Mouse (Mus musculus): ENCODE data around the gene Dlat.
"Not testable (repeated sequence)": the region's sequence is repeated elsewhere in the genome, so short reads cannot be mapped to it uniquely, and the experiment has no call there.

Gene Dlat

GRCm38 (mm10) chr9:50660431-50660830, 851 bp upstream of the Dlat start:
- peak in 1 of 2 experiments; percentile 7 for DNase-seq (ENCODE audit: low spot score in 2 of 2)

- DNase-seq (ENCODE audit: low spot score in 2 of 2): no peak
These were observed 615 bp downstream of the Dlat start for GRCm38 (mm10) chr9:50658941-50659388.

GRCm38 (mm10) chr9:50658391-50658790, 1.2 kb downstream of the Dlat start:
- no peak for DNase-seq (ENCODE audit: low spot score in 2 of 2)

- DNase-seq (ENCODE audit: low spot score in 2 of 2): peak in 1 of 2 experiments; percentile 17
These were observed 9.1 kb downstream of the Dlat start for GRCm38 (mm10) chr9:50650503-50650902.

GRCm38 (mm10) chr9:50646826-50647370, 12.7 kb downstream of the Dlat start:
- DNase-seq (ENCODE audit: low spot score in 2 of 2): no peak

- no peak for DNase-seq (ENCODE audit: low spot score in 2 of 2)
These were observed 25.3 kb downstream of the Dlat start for GRCm38 (mm10) chr9:50634270-50634669.

- no peak for DNase-seq (ENCODE audit: low spot score in 2 of 2)
These were observed 26.5 kb downstream of the Dlat start for GRCm38 (mm10) chr9:50633059-50633458.

GRCm38 (mm10) chr9:50632016-50632688, 27.4 kb downstream of the Dlat start:
- DNase-seq (ENCODE audit: low spot score in 2 of 2): no peak

- not testable (repeated sequence) for DNase-seq (ENCODE audit: low spot score in 2 of 2)
These were observed 28.7 kb downstream of the Dlat start for GRCm38 (mm10) chr9:50630903-50631302.

- no peak for DNase-seq (ENCODE audit: low spot score in 2 of 2)
These were observed 41.7 kb downstream of the Dlat start for GRCm38 (mm10) chr9:50617794-50618330.

- DNase-seq (ENCODE audit: low spot score in 2 of 2): peak; percentile 79 to 82
These were observed 42.6 kb downstream of the Dlat start, which contains the start of the genes Pih1d2 and Nkapd1 for GRCm38 (mm10) chr9:50616766-50617603. Gene Pih1d2, plus strand, starts transcription at chr9:50617321. Gene Nkapd1, minus strand, starts transcription at chr9:50617464.

GRCm38 (mm10) chr9:50616161-50616560, 43.4 kb downstream of the Dlat start:
- no peak for DNase-seq (ENCODE audit: low spot score in 2 of 2)

GRCm38 (mm10) chr9:50612115-50612514, 47.5 kb downstream of the Dlat start:
- DNase-seq (ENCODE audit: low spot score in 2 of 2): no peak

- no peak for DNase-seq (ENCODE audit: low spot score in 2 of 2)
These were observed 55.2 kb downstream of the Dlat start for GRCm38 (mm10) chr9:50604338-50604737.

GRCm38 (mm10) chr9:50603998-50604324, 55.6 kb downstream of the Dlat start:
- DNase-seq (ENCODE audit: low spot score in 2 of 2): no peak

GRCm38 (mm10) chr9:50603189-50603997, 56.2 kb downstream of the Dlat start, which contains the start of the genes Sdhd and Timm8b:
Gene Sdhd, minus strand, starts transcription at chr9:50603812.
Gene Timm8b, plus strand, starts transcription at chr9:50603910.
- DNase-seq (ENCODE audit: low spot score in 2 of 2): peak; percentile 94 to 95

- DNase-seq (ENCODE audit: low spot score in 2 of 2): no peak
These were observed 57.3 kb downstream of the Dlat start for GRCm38 (mm10) chr9:50602055-50602845.

- DNase-seq (ENCODE audit: low spot score in 2 of 2): no peak
These were observed 58.0 kb downstream of the Dlat start for GRCm38 (mm10) chr9:50601536-50601935.

GRCm38 (mm10) chr9:50596973-50597372, 62.6 kb downstream of the Dlat start:
- DNase-seq (ENCODE audit: low spot score in 2 of 2): no peak

GRCm38 (mm10) chr9:50594794-50595417, 64.7 kb downstream of the Dlat start:
- no peak for DNase-seq (ENCODE audit: low spot score in 2 of 2)

All from spleen, postnatal 36 days (tissue).